Mouse (Mus musculus): ENCODE results near the gene Bphl. TPM values are rescaled to one million over a fixed set of nuclear protein-coding genes. Genes with fewer than 3 reads are reported as not detected.
"Not testable (repeated sequence)": the region's sequence is repeated elsewhere in the genome, so short reads cannot be mapped to it uniquely, and the experiment has no call there.

Gene Bphl
- polyA plus RNA-seq, 1 experiment: 44.5 TPM

- H3K4me1 ChIP-seq (ENCODE audit: control insufficient read depth, insufficient read depth, low read length): peaks cover 4% of the 10 kb centered on the region; the same call in 1 of the 2 replicates
- TF ChIP-seq POLR2A (IDR thresholded peaks at IDR 0.05; ENCODE audit: borderline replicate concordance, low read depth, low read length): no peak
- TF ChIP-seq CTCF (IDR thresholded peaks at IDR 0.05; ENCODE audit: low read depth, low read length): no peak
- no peak overlapping the region for H3K27ac ChIP-seq (ENCODE audit: insufficient read depth, low read depth, low read length)
- no peak overlapping the region for H3K4me3 ChIP-seq (ENCODE audit: insufficient read depth, low read length)
These were observed 34.4 kb downstream of the Bphl start for GRCm38 (mm10) chr13:34071836-34072235.

GRCm38 (mm10) chr13:34072847-34073246 is 35.5 kb downstream of the Bphl start:
- Histone ChIP-seq H3K4me1 (ENCODE audit: control insufficient read depth, insufficient read depth, low read length) (peaks cover 7% of the 10 kb centered on the region; the same call in 1 of the 2 replicates), H3K4me3 (ENCODE audit: insufficient read depth, low read length) (no peak overlapping the region), H3K27ac (ENCODE audit: insufficient read depth, low read depth, low read length) (no peak overlapping the region)
- TF ChIP-seq CTCF (IDR thresholded peaks at IDR 0.05; ENCODE audit: low read depth, low read length) (no peak), POLR2A (IDR thresholded peaks at IDR 0.05; ENCODE audit: borderline replicate concordance, low read depth, low read length) (no peak)

GRCm38 (mm10) chr13:34074441-34074840 is 37.0 kb downstream of the Bphl start:
- not testable (repeated sequence) for H3K4me3 ChIP-seq (ENCODE audit: insufficient read depth, low read length); H3K27ac ChIP-seq (ENCODE audit: insufficient read depth, low read depth, low read length)
- peaks cover 13% of the 10 kb centered on the region for H3K4me1 ChIP-seq (ENCODE audit: control insufficient read depth, insufficient read depth, low read length)

GRCm38 (mm10) chr13:34075893-34076292 is 38.5 kb downstream of the Bphl start:
- H3K4me3 ChIP-seq (ENCODE audit: insufficient read depth, low read length); H3K27ac ChIP-seq (ENCODE audit: insufficient read depth, low read depth, low read length): not testable (repeated sequence)
- peaks cover 13% of the 10 kb centered on the region for H3K4me1 ChIP-seq (ENCODE audit: control insufficient read depth, insufficient read depth, low read length)

GRCm38 (mm10) chr13:34076561-34077491 is 39.4 kb downstream of the Bphl start:
- Histone ChIP-seq H3K4me3 (ENCODE audit: insufficient read depth, low read length) (peak overlapping the region; percentile 74), H3K27ac (ENCODE audit: insufficient read depth, low read depth, low read length) (peak overlapping the region; percentile 17), H3K4me1 (ENCODE audit: control insufficient read depth, insufficient read depth, low read length) (peaks cover 13% of the 10 kb centered on the region)
- TF ChIP-seq CTCF (IDR thresholded peaks at IDR 0.05; ENCODE audit: low read depth, low read length): no peak
- TF ChIP-seq POLR2A (IDR thresholded peaks at IDR 0.05; ENCODE audit: borderline replicate concordance, low read depth, low read length): no peak

- Histone ChIP-seq H3K4me3 (ENCODE audit: insufficient read depth, low read length) (peak within 1 kb of the TSS; percentile 74), H3K27ac (ENCODE audit: insufficient read depth, low read depth, low read length) (peak within 1 kb of the TSS; percentile 17), H3K4me1 (ENCODE audit: control insufficient read depth, insufficient read depth, low read length) (peaks cover 19% of the 10 kb centered on the region)
- TF ChIP-seq CTCF (IDR thresholded peaks at IDR 0.05; ENCODE audit: low read depth, low read length) (no peak), POLR2A (IDR thresholded peaks at IDR 0.05; ENCODE audit: borderline replicate concordance, low read depth, low read length) (peak; percentile 84; the same call in 1 of the 2 replicates)
These were observed 40.3 kb downstream of the Bphl start, which contains the start of gene Tubb2a for GRCm38 (mm10) chr13:34077492-34078271. Gene Tubb2a (minus strand): TSS chr13:34078007.

GRCm38 (mm10) chr13:34078500-34079280 is 41.3 kb downstream of the Bphl start:
- Histone ChIP-seq H3K4me3 (ENCODE audit: insufficient read depth, low read length) (peak overlapping the region; percentile 74), H3K4me1 (ENCODE audit: control insufficient read depth, insufficient read depth, low read length) (peaks cover 19% of the 10 kb centered on the region), H3K27ac (ENCODE audit: insufficient read depth, low read depth, low read length) (no peak overlapping the region)
- TF ChIP-seq POLR2A (IDR thresholded peaks at IDR 0.05; ENCODE audit: borderline replicate concordance, low read depth, low read length) (no peak), CTCF (IDR thresholded peaks at IDR 0.05; ENCODE audit: low read depth, low read length) (no peak)

GRCm38 (mm10) chr13:34079801-34080200 is 42.4 kb downstream of the Bphl start:
- TF ChIP-seq CTCF (IDR thresholded peaks at IDR 0.05; ENCODE audit: low read depth, low read length): no peak
- no peak for TF ChIP-seq POLR2A (IDR thresholded peaks at IDR 0.05; ENCODE audit: borderline replicate concordance, low read depth, low read length)
- H3K27ac ChIP-seq (ENCODE audit: insufficient read depth, low read depth, low read length): no peak overlapping the region
- peaks cover 19% of the 10 kb centered on the region for H3K4me1 ChIP-seq (ENCODE audit: control insufficient read depth, insufficient read depth, low read length)
- no peak overlapping the region for H3K4me3 ChIP-seq (ENCODE audit: insufficient read depth, low read length)

- H3K27ac ChIP-seq (ENCODE audit: insufficient read depth, low read depth, low read length): no peak overlapping the region
- no peak for TF ChIP-seq CTCF (IDR thresholded peaks at IDR 0.05; ENCODE audit: low read depth, low read length)
- TF ChIP-seq POLR2A (IDR thresholded peaks at IDR 0.05; ENCODE audit: borderline replicate concordance, low read depth, low read length): no peak
- no peak overlapping the region for H3K4me3 ChIP-seq (ENCODE audit: insufficient read depth, low read length)
- H3K4me1 ChIP-seq (ENCODE audit: control insufficient read depth, insufficient read depth, low read length): peaks cover 18% of the 10 kb centered on the region
These were observed 44.5 kb downstream of the Bphl start for GRCm38 (mm10) chr13:34081926-34082325.
